Mouse (Mus musculus) embryo, embryonic 10 days (tissue): ENCODE measurements at regions not wholly inside any gene's neighbourhood (a gene's known extent, or its start where the extent isn't known, plus 50 kb on each side); places are given as distances from the start of the nearest gene placed in this dataset.

ENCODE experiments used
- DNase-seq: peaks from one replicate; pipeline ENCODE4 v3.0.0-alpha.2; 2015; ENCODE audit warnings: low spot score

DNA sequence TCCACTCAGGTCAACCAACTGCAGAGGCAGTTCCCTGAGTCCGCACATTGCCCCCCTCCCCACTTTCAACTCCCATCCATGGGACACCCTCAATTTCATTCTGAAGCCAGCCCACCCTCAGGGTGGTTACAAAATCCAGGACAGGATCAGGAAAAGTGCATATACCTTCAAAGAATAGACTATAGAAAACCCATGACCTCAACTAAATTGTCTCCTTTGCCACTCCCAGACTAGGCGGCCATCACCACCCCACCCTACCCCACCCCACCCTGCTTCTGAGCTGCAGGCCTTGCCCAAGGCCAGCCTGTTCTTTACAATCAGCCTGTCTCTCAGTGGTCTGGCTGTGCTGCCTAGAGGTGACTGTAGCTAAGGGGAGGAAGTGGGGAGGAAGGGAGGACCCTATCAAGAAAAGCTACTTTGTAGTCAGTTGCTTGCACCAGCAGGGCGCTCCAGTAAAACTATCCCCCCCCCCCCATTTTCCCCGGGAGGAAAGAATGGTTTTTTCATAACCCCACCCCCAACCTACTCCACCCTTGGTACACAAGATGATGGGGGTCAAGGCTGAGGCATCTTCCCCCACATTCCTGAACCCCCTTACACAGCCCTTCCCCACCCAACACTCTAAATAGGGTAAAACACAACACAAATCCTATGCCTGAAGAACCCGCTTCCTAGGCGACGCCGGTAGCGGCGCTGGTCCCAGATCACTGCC is 490.9 kb downstream of the Prss52 start:
- no peak for DNase-seq

DNA sequence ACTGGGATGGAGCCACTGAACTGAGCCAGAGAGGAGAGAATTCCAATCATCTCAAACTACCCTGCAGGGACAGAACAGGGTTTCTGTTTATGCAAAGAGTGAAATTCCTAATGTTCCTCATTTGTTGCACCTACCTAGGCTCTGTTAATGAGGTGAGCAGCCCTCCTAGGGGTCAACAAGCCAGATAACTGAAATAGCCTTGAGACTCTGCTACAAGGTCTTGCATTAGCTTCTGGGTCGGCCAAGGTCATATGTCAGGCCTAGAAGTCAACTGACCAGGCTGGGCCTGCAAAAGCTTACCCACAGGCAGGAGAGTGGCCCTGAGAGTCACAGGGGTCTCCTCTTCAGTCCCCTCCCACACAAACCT is 491.4 kb downstream of the Prss52 start:
- no peak for DNase-seq

DNA sequence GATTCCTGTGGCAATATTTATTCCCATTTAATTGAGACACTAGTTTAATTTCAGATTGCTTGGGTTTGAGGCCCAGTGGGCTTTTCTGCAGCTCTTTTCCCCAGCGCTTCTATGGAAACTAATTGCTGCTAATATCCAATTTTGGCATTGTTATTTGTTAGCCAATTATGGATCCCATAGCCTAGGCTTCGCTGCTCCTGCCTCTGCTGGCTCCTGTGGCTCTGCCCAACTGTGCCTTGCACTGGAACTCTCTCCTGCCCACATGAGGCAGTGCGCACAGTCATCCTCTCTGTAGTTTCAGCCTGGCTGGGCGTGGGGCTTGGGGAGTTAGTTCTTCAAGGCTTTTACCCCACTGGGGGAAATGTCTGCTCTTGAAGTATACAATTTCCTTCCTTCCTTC is 491.8 kb downstream of the Prss52 start:
- no peak for DNase-seq

DNA sequence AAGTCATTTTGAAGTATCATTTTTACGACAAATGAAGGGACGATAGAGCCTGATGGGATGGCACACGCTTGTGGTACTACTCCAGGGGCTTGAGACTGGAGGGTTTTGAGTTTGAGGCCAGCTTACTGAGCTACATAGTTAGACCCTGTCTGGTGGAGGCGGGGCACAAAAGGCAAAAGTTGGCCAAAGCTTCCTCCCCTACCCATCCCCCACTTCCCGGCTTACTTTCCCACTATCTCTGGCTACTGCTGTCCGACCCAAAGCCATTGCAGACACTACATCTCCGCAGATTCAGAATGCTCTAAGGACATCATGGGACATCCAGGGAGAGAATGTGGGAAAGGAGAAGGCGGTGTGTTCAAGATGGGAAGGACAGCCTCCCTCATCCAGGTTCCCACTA is 493.1 kb downstream of the Prss52 start:
- DNase-seq: no peak
